Mouse (Mus musculus) liver, embryonic 14.5 days (tissue): ENCODE data around the gene Pard6b.

Experiments
- CTCF ChIP-seq: IDR thresholded peaks from 2 replicates; pipeline ENCODE4 v1.5.1; 2016; ENCODE audit warnings: antibody characterized with exemption, low read depth, control low read depth
- EP300 ChIP-seq: IDR thresholded peaks from 2 replicates; pipeline ENCODE4 v1.6.1; 2016; ENCODE audit warnings: antibody characterized with exemption, low read depth

GRCm38 (mm10) chr2:168045771-168046170, 35.0 kb upstream of the Pard6b start:
- TF ChIP-seq CTCF (no peak), EP300 (no peak)
